Mouse (Mus musculus) midbrain, embryonic 11.5 days (tissue): ENCODE results near the gene Ccdc106. TPM values are rescaled to one million over a fixed set of nuclear protein-coding genes. Genes with fewer than 3 reads are reported as not detected.

Experiments
- ATAC-seq: fragments of 200-750 bp; cut with Nextera tagmentation; 2 replicates; pipeline ENCODE4 v1.8.0; 2017; ENCODE audit warnings: moderate TSS enrichment, moderate library complexity; ENCODE audit not compliant: low FRiP score
- DNase-seq: peaks from one replicate; pipeline ENCODE4 v3.0.0; 2015; ENCODE audit warnings: low spot score; ENCODE audit errors: missing footprints
- H3K27ac ChIP-seq: fragments of 300-500 bp; sonication (generic); 2 replicates; pipeline ENCODE4 v1.5.1; 2014; ENCODE audit warnings: low read depth, low read length
- H3K27me3 ChIP-seq: fragments of 300-500 bp; sonication (generic); 2 replicates; pipeline ENCODE4 v1.6.1; 2014; ENCODE audit warnings: mild to moderate bottlenecking, low read length, moderate library complexity, mixed read lengths; ENCODE audit not compliant: control insufficient read depth, insufficient read depth
- H3K36me3 ChIP-seq: fragments of 300-500 bp; sonication (generic); 2 replicates; pipeline ENCODE4 v1.6.1; 2014; ENCODE audit warnings: mild to moderate bottlenecking, low read length, moderate library complexity, mixed read lengths; ENCODE audit not compliant: control insufficient read depth, insufficient read depth
- H3K4me1 ChIP-seq: fragments of 300-500 bp; sonication (generic); 2 replicates; pipeline ENCODE4 v1.6.1; 2014; ENCODE audit warnings: low read length; ENCODE audit not compliant: control insufficient read depth, insufficient read depth
- H3K4me2 ChIP-seq: fragments of 300-500 bp; sonication (generic); 2 replicates; pipeline ENCODE4 v1.6.1; 2014; ENCODE audit warnings: mild to moderate bottlenecking, moderate library complexity
- H3K4me3 ChIP-seq: fragments of 300-500 bp; sonication (generic); 2 replicates; pipeline ENCODE4 v1.5.1; 2014; ENCODE audit warnings: low read depth, low read length
- H3K9ac ChIP-seq: fragments of 300-500 bp; sonication (generic); 2 replicates; pipeline ENCODE4 v1.6.1; 2014; ENCODE audit warnings: low read length
- H3K9me3 ChIP-seq: fragments of 300-500 bp; sonication (generic); 2 replicates; pipeline ENCODE4 v1.6.1; 2016; ENCODE audit warnings: low read length; ENCODE audit not compliant: control insufficient read depth
- WGBS: fragments of 180-500 bp; shearing (Covaris S2); extraction: QIAGEN DNeasy Blood & Tissue Kit; methylation state at CpG from one replicate; pipeline ENCODE4 v1.1.7; 2014; 5-methylcytosine and 5-hydroxymethylcytosine counted together
- polyA plus RNA-seq: library from polyadenylated mRNA; unstranded; fragments of >200 nt; fragmentation: Nextera tagmentation; extraction: Ambion mirVana; gene quantifications from 2 replicates; pipeline ENCODE4 v1.2.1, GENCODE M21; 2014

Ccdc106 gene
- polyA plus RNA-seq, 1 experiment from 2014 or later: 5.0 TPM

DNA sequence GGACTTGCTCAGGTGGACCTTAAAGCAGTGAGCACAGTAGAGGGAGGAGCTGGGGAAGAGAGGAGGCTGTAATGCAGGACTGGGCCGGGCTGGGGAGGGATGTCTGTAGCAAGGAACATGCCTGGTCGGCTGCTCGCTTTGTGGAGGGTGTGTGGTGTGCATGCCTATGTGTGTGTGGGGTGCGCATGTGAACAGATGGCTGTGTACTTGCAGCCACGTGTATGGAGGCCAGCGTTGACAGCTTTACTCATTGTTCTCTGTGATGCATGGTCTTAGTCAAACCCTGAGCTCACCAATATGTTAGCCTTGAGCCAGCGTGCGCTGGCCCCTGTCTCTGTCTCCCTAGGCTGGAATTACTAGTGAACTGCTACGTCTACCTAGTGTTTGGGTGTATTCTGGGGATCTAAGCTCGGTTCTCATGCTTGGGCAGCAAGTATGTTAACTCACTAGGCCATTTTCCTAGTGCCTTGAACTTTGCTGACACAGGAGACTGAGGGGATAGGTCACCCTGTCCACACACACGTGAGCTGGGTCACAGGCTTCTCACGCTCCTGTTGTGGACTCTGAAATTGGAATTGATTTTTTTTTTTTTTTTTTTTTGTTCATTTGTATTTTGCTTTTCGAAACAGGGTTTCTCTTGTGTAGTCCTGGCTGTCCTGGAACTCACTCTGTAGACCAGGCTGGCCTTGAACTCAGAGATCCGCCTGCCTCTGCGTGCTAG lies 70.8 kb downstream of the Ccdc106 start:
- Histone ChIP-seq H3K36me3 (peaks cover 37% of the 10 kb centered on the region), H3K4me3 (no peak overlapping the region), H3K9ac (no peak overlapping the region), H3K4me1 (no peaks in the 10 kb centered on the region), H3K9me3 (no peaks in the 10 kb centered on the region), H3K4me2 (no peak overlapping the region), H3K27ac (no peak overlapping the region), H3K27me3 (no peaks in the 10 kb centered on the region)
- no peak; the same call in 1 of the 2 replicates for ATAC-seq
- no peak for DNase-seq
- 92% methylated on average over 15 of the region's 15 CpGs for WGBS

DNA sequence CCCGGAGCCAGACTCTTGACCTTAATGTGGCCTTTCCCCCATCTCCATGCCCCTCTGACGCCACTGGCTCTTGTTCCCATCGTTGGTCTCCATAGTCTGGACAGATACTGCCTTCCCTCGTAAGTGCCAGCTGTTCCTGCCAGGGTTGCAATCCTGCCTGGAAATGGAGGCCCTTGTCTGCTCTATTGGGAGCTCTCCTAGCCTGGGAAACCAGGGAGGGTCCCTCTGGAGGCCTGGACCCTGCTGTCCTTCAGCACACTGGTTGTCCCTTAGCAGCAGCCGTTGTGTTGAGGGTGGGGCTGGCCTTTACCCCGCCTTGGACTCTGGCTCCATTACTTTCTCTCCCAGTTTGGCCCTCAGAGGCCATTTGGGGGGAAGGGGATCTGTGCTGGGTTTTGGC lies 72.0 kb downstream of the Ccdc106 start:
- H3K4me2 ChIP-seq: no peak overlapping the region
- no peak for DNase-seq
- H3K36me3 ChIP-seq: peaks cover 37% of the 10 kb centered on the region
- H3K9me3 ChIP-seq: no peaks in the 10 kb centered on the region
- no peak overlapping the region for H3K4me3 ChIP-seq
- no peak overlapping the region for H3K27ac ChIP-seq
- WGBS: 84% methylated on average over 6 of the region's 6 CpGs
- no peaks in the 10 kb centered on the region for H3K4me1 ChIP-seq
- no peak overlapping the region for H3K9ac ChIP-seq
- ATAC-seq: no peak
- no peaks in the 10 kb centered on the region for H3K27me3 ChIP-seq

- Histone ChIP-seq H3K4me2 (no peak overlapping the region), H3K9me3 (no peaks in the 10 kb centered on the region), H3K27me3 (no peaks in the 10 kb centered on the region), H3K4me1 (no peaks in the 10 kb centered on the region), H3K9ac (no peak overlapping the region), H3K27ac (no peak overlapping the region), H3K36me3 (peaks cover 40% of the 10 kb centered on the region), H3K4me3 (no peak overlapping the region)
- 84% methylated on average over 21 of the region's 21 CpGs for WGBS
- DNase-seq: no peak
- no peak for ATAC-seq
These were observed 72.6 kb downstream of the Ccdc106 start for GRCm38 (mm10) chr7:5092831-5093510.

DNA sequence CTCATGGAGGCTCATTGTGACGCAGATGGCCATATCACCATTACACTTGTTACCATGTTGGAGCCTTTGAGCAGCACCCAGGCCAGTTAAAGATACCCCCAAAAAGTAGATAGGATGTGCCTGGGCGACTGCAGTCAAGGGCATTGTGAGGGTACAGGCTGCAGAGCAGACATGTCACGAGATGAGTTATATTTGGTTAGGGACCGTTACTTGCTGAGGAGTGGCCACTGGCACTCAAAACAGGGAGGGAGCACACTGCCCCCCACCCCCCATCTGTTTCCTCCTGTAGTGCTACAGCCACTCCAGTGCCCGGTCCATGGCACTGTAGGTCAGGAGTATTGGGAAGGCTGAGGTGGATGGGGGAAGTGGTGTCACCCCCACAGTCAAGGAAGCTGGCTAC lies 78.4 kb downstream of the Ccdc106 start:
- 99% methylated on average over 5 of the region's 5 CpGs for WGBS
- no peaks in the 10 kb centered on the region for H3K27me3 ChIP-seq
- H3K9ac ChIP-seq: no peak overlapping the region
- H3K9me3 ChIP-seq: no peaks in the 10 kb centered on the region
- no peaks in the 10 kb centered on the region for H3K4me1 ChIP-seq
- H3K27ac ChIP-seq: no peak overlapping the region
- DNase-seq: no peak
- H3K4me3 ChIP-seq: no peak overlapping the region
- ATAC-seq: no peak
- H3K36me3 ChIP-seq: peaks cover 23% of the 10 kb centered on the region
- no peak overlapping the region for H3K4me2 ChIP-seq

DNA sequence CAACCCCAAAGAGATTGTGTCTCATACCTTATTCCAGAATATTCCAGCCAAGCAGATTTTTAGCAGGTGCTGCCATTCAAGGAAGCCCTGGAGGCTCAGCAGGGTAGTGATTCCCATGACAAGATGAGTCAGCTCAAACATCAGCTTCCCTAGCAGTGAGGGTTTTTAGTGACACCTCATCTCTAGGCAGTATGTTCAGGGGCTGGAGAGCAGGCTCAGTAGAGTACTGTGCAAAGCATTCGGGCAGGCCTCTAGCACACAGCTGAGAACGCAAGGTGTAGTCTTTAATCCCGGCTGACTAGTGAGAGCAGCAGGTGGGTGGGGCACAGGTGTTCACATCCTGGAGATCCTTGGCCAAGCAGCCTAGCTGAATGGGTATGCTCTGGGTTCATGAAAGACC lies 79.4 kb downstream of the Ccdc106 start:
- DNase-seq (no peak), ATAC-seq (no peak)
- no peaks in the 10 kb centered on the region for H3K9me3 ChIP-seq
- peaks cover 17% of the 10 kb centered on the region for H3K36me3 ChIP-seq
- 93% methylated on average over 3 of the region's 3 CpGs for WGBS
- no peaks in the 10 kb centered on the region for H3K27me3 ChIP-seq
- no peak overlapping the region for H3K4me3 ChIP-seq
- H3K27ac ChIP-seq: no peak overlapping the region
- no peak overlapping the region for H3K9ac ChIP-seq
- H3K4me2 ChIP-seq: no peak overlapping the region
- H3K4me1 ChIP-seq: no peaks in the 10 kb centered on the region

GRCm38 (mm10) chr7:5101066-5101663 lies 80.8 kb downstream of the Ccdc106 start:
- H3K4me2 ChIP-seq: no peak overlapping the region
- H3K27ac ChIP-seq: no peak overlapping the region
- DNase-seq (no peak), ATAC-seq (no peak)
- H3K4me1 ChIP-seq: no peaks in the 10 kb centered on the region
- no peaks in the 10 kb centered on the region for H3K9me3 ChIP-seq
- no peaks in the 10 kb centered on the region for H3K27me3 ChIP-seq
- 90% methylated on average over 10 of the region's 10 CpGs for WGBS
- H3K4me3 ChIP-seq: no peak overlapping the region
- H3K9ac ChIP-seq: no peak overlapping the region
- H3K36me3 ChIP-seq: peaks cover 5% of the 10 kb centered on the region; the same call in 1 of the 2 replicates

GRCm38 (mm10) chr7:5102564-5102963 lies 82.2 kb downstream of the Ccdc106 start:
- DNase-seq (no peak), ATAC-seq (no peak)
- no peaks in the 10 kb centered on the region for H3K4me1 ChIP-seq
- WGBS: 86% methylated on average over 2 of the region's 2 CpGs
- no peak overlapping the region for H3K9ac ChIP-seq
- H3K9me3 ChIP-seq: no peaks in the 10 kb centered on the region
- no peak overlapping the region for H3K4me2 ChIP-seq
- no peak overlapping the region for H3K4me3 ChIP-seq
- H3K36me3 ChIP-seq: peaks cover under 1% of the 10 kb centered on the region; the same call in 1 of the 2 replicates
- no peak overlapping the region for H3K27ac ChIP-seq
- H3K27me3 ChIP-seq: no peaks in the 10 kb centered on the region

GRCm38 (mm10) chr7:5108272-5108671 lies 87.9 kb downstream of the Ccdc106 start:
- Histone ChIP-seq H3K4me3 (no peak overlapping the region), H3K9ac (no peak overlapping the region), H3K9me3 (no peaks in the 10 kb centered on the region), H3K4me1 (no peaks in the 10 kb centered on the region), H3K4me2 (no peak overlapping the region), H3K27me3 (no peaks in the 10 kb centered on the region), H3K36me3 (no peaks in the 10 kb centered on the region), H3K27ac (no peak overlapping the region)
- DNase-seq (no peak), ATAC-seq (no peak)
- WGBS: 80% methylated on average over 4 of the region's 4 CpGs

DNA sequence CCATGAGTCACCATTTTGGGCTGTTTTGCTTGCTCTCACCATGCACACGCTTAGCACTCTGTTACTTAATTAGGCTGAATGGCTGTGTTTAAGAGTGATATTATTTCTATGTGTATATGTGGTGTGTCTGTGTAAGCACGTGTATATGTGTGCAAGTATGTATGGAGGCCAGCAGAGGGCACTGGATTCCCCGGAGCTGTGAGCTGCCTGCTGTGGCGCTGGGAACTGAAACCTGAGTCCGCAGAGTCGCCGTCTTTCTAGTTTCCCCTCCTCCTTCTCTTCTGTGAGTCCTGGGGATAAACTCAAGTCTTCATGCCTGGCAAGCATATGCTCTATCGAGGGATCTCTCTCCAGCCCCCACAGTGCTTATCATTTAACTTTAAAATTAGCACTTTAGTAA lies 88.9 kb downstream of the Ccdc106 start:
- Histone ChIP-seq H3K36me3 (no peaks in the 10 kb centered on the region), H3K9me3 (no peaks in the 10 kb centered on the region), H3K27ac (no peak overlapping the region), H3K4me1 (no peaks in the 10 kb centered on the region), H3K27me3 (no peaks in the 10 kb centered on the region), H3K9ac (no peak overlapping the region), H3K4me3 (no peak overlapping the region), H3K4me2 (no peak overlapping the region)
- DNase-seq (no peak), ATAC-seq (no peak)
- WGBS: 82% methylated on average over 8 of the region's 8 CpGs
